Mouse (Mus musculus): ENCODE data around the gene Insr.

DNA sequence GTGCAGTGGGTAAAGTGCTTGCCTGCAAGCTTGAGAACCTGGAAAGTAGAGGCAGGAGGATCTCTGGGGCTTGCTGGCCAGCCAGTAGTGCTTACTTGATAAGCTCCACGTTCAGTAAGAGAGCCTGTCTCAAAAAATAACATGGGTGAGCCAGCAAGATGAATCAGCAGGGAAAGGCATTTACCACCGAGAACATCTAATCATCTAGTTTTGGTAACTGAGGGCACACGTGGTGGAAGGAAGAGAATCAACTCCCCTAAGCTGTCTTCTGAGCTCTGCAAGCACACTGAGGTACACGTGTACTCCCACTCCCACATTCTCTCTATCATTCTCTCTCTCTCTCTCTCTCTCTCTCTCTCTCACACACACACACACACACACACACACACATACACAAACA lies 26.2 kb downstream of the Insr start:
- no peak for TF ChIP-seq CTCF (IDR thresholded peaks at IDR 0.05; ENCODE audit: low read depth)
- no peak for TF ChIP-seq EP300 (optimal IDR thresholded peaks at IDR 0.05)
